Mouse (Mus musculus): ENCODE measurements at regions not wholly inside any gene's neighbourhood (a gene's known extent, or its start where the extent isn't known, plus 50 kb on each side); places are given as distances from the start of the nearest gene placed in this dataset.

DNA sequence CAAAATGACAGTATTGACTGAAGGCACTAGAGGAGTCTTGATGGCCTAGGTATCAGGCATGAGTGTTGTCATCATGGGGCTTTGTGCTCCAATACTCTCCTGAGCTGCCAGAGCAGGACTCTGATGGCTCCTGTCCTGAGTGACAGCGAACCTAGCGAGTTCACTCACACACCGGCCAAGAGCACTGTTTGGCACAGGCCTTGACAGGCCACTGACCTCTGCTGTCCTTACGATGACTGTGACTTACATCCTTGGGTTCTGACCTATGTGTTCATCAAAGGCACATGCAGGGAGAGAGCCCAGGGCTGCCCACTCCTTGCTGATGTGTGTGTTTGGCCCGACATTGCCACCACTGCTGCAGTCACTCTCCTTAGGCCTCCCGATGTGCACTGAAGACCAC lies 163.3 kb downstream of the Gadd45g start:
- no peak overlapping the region for H3K4me3 ChIP-seq (replicated peaks)
- ATAC-seq, result no peak
- no peak overlapping the region for H3K9ac ChIP-seq
- 87% methylated on average over 6 of the region's 6 CpGs for WGBS
- H3K4me1 ChIP-seq (replicated peaks), result 0 out of 2 replicates have a peak, but pooled peaks cover 11% of the 10 kb centered on the region
- H3K9me3 ChIP-seq, result no peaks in the 10 kb centered on the region
- H3K4me2 ChIP-seq (replicated peaks), result no peak overlapping the region
- no peaks in the 10 kb centered on the region for H3K27me3 ChIP-seq (replicated peaks)
- no peaks in the 10 kb centered on the region for H3K36me3 ChIP-seq
- no peak overlapping the region for H3K27ac ChIP-seq

DNA sequence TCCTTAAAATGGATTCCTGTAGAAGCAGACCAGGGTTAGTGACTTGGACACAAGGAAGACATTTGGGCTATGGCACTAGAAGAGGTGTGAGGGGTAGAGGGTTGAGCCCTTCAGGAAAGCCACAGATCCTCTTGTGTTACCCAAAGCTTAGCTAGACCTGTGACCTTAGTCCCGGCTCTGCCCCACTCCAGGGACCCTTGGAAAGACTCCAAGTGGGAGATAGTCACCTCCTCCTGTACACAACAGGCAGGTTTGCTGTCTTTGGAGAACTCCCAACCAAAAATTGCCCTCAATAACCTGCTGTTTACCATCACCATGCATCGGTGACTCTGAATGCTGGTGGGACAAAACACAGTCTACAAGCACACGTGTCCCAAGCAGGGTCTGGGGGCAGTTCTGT lies 164.5 kb downstream of the Gadd45g start:
- Histone ChIP-seq H3K27ac (no peak overlapping the region), H3K9me3 (no peaks in the 10 kb centered on the region), H3K4me2 (replicated peaks) (no peak overlapping the region), H3K27me3 (replicated peaks) (no peaks in the 10 kb centered on the region), H3K9ac (no peak overlapping the region), H3K4me1 (replicated peaks) (peaks cover 21% of the 10 kb centered on the region), H3K36me3 (no peaks in the 10 kb centered on the region), H3K4me3 (replicated peaks) (no peak overlapping the region)
- 77% methylated on average over 3 of the region's 3 CpGs for WGBS
- ATAC-seq, result no peak

DNA sequence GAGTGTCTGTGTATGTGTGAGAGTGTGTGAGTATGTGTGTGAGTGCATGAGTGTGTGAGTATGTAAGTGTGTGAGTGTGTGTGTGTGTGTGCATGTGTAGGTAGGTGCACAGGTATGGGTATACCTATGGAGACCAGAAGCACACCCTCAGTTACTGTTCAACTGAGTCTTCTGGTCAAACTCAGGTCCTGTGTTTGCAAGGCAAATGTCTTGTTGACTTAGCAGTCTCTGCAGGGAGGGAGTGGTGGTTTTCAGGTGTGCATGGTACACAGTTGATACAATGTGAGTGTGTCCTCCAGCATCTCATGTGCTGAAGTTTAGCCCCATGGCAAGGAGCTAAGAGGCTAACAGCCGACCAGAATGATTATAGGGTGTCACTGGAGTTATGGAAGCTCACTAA lies 166.7 kb downstream of the Gadd45g start:
- Histone ChIP-seq H3K4me1 (replicated peaks) (peaks cover 24% of the 10 kb centered on the region), H3K4me2 (replicated peaks) (no peak overlapping the region), H3K27ac (peak overlapping the region; percentile 32; the same call in 1 of the 2 replicates), H3K4me3 (replicated peaks) (no peak overlapping the region), H3K36me3 (no peaks in the 10 kb centered on the region), H3K27me3 (replicated peaks) (no peaks in the 10 kb centered on the region), H3K9ac (no peak overlapping the region), H3K9me3 (no peaks in the 10 kb centered on the region)
- ATAC-seq, result peak; percentile 52; the same call in 1 of the 2 replicates
- 59% methylated on average over 1 of the region's 1 CpGs for WGBS

DNA sequence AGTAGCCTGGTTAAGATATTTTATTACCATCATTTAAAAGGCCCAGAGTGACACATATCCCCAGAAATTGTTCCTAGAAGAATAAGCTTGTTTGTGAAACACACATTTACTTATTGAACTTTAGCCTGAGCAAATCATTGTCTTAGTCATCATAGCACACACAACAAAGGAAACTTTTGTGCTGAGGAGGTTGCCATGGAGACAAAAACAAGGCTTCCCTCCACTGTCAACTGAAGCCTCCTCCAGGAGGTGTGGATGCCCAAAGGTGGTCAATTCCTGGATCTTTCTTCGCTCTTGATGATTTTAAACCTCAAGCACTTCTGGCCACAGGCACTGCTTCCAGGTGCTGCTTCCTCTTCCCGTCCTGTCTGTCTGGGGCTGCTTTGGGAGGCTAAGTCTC lies 167.3 kb downstream of the Gadd45g start:
- no peak overlapping the region for H3K4me2 ChIP-seq (replicated peaks)
- no peak overlapping the region for H3K4me3 ChIP-seq (replicated peaks)
- H3K36me3 ChIP-seq, result no peaks in the 10 kb centered on the region
- H3K27ac ChIP-seq, result no peak overlapping the region
- H3K9ac ChIP-seq, result no peak overlapping the region
- peaks cover 21% of the 10 kb centered on the region for H3K4me1 ChIP-seq (replicated peaks)
- H3K27me3 ChIP-seq (replicated peaks), result no peaks in the 10 kb centered on the region
- 74% methylated on average over 2 of the region's 2 CpGs for WGBS
- no peaks in the 10 kb centered on the region for H3K9me3 ChIP-seq
- ATAC-seq, result peak; percentile 27; the same call in 1 of the 2 replicates

DNA sequence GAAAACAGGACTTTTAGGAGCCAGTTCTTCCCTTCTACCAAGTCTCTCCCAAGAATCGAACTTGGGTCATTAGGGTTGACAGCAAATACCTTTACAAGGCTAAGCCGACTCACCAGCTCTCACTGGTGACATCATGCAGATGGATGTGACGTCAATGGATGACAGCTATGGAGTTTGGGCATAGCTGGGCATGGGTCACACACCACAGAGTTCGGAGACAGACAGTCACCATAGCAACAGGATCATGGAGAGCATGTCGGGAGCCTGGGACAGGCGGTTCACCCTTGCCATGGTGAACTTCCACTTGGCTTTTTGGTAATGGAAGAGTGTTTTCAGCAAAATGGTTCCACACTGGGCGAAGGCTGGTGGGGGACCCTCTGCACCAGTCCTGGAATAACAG lies 168.1 kb downstream of the Gadd45g start:
- 79% methylated on average over 7 of the region's 7 CpGs for WGBS
- Histone ChIP-seq H3K36me3 (no peaks in the 10 kb centered on the region), H3K4me3 (replicated peaks) (no peak overlapping the region), H3K4me2 (replicated peaks) (no peak overlapping the region), H3K9ac (no peak overlapping the region), H3K27ac (no peak overlapping the region), H3K4me1 (replicated peaks) (peaks cover 21% of the 10 kb centered on the region), H3K9me3 (no peaks in the 10 kb centered on the region), H3K27me3 (replicated peaks) (no peaks in the 10 kb centered on the region)
- ATAC-seq, result no peak

DNA sequence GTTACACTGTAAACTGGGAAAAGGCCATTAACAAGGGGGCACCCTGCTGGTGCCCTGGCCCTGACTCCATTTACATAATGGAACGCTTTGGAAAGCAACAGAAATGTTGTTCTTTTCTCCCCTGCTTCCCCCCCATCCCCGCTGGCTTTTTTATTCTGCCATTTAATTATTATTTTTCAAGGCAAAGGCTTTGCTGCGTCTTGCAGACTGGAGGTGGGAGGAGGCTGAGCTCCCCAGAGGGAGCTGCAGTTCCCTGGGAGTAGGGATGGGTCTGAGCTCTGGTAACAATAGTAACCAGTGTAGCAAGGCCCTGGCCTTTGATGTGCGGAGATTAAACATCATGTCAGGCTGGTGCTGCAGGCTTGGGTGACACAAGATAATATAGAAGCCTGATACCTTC lies 168.6 kb downstream of the Gadd45g start:
- H3K27ac ChIP-seq, result no peak overlapping the region
- no peak for ATAC-seq
- peaks cover 21% of the 10 kb centered on the region for H3K4me1 ChIP-seq (replicated peaks)
- no peaks in the 10 kb centered on the region for H3K27me3 ChIP-seq (replicated peaks)
- 27% methylated on average over 4 of the region's 4 CpGs for WGBS
- H3K4me3 ChIP-seq (replicated peaks), result no peak overlapping the region
- H3K4me2 ChIP-seq (replicated peaks), result no peak overlapping the region
- H3K9me3 ChIP-seq, result no peaks in the 10 kb centered on the region
- H3K36me3 ChIP-seq, result no peaks in the 10 kb centered on the region
- H3K9ac ChIP-seq, result no peak overlapping the region

DNA sequence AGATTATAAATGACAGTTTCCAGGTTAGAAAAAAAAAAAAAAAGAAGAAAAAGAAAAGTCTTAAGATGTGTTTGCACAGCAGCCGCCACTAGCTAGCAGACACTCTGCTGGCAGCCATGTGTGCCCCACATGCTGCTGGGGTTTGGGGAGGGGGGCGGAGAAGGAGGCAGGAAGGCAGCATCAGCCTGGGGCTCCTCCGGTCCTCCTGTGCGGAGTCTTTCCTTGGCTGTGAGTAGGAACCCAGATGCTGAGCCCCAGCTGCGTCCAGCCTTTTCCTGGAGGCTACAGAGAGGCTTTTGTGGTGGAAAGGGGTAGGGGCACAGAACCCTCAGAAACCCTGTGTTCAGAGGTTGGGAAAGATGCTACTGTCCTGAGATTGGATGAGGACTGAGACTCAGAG lies 169.0 kb downstream of the Gadd45g start:
- WGBS, result 27% methylated on average over 5 of the region's 5 CpGs
- H3K9ac ChIP-seq, result no peak overlapping the region
- no peaks in the 10 kb centered on the region for H3K36me3 ChIP-seq
- H3K9me3 ChIP-seq, result no peaks in the 10 kb centered on the region
- H3K4me2 ChIP-seq (replicated peaks), result no peak overlapping the region
- peaks cover 21% of the 10 kb centered on the region for H3K4me1 ChIP-seq (replicated peaks)
- H3K27ac ChIP-seq, result no peak overlapping the region
- no peak overlapping the region for H3K4me3 ChIP-seq (replicated peaks)
- no peaks in the 10 kb centered on the region for H3K27me3 ChIP-seq (replicated peaks)
- ATAC-seq, result no peak

DNA sequence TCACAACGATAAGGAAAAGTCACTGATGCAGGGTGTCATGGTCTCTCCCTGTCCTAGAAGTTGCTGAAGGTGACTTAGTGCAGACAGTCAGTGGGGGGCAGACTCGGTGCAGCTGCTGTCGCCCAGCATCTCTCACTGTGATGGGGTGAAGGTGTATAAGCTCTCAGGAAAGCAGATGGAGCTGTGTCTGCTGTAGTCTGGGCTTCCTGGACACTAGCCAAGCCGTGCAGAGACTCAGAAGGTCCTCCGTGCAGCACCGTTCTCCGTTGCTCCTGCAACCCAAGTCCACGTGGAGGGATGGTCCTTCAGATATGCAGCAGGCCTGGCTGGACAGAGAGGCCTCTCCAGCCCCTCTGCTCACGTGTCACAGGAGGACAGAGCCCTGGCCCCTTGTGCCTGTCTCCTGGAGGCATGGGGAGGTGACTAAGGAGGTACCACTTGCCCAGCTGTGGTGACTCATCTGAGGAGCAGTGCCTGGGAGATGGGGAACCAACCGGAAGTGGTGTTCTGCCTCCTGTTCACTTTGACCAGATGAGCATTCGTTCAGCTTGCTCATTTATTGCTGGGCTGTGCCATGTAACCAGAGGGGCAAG lies 171.2 kb downstream of the Gadd45g start:
- Histone ChIP-seq H3K4me2 (replicated peaks) (no peak overlapping the region), H3K4me3 (replicated peaks) (no peak overlapping the region), H3K27me3 (replicated peaks) (no peaks in the 10 kb centered on the region), H3K27ac (no peak overlapping the region), H3K4me1 (replicated peaks) (peaks cover 21% of the 10 kb centered on the region), H3K9me3 (no peaks in the 10 kb centered on the region), H3K36me3 (no peaks in the 10 kb centered on the region), H3K9ac (no peak overlapping the region)
- whole genome bisulfite sequencing, result 60% methylated on average over 11 of the region's 11 CpGs
- ATAC-seq, result no peak

DNA sequence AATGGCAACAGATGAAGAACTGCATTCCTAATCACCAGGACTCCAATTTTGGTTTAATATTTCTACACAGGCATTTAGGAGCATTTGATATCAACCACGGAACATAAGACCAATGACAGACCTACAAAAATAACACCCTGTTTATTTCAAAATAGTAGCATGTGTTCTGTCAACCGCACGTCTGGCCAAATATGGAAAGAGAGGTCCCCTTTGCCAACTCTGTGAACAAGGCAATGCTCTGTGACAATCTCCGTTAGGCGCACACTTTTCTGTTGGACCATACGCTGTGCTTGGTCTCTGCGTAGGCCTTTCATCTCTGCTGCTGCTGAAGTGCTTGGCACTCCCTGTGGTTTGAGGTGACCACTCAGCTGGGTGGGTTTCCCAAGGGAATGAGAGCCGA lies 173.2 kb downstream of the Gadd45g start:
- no peaks in the 10 kb centered on the region for H3K9me3 ChIP-seq
- H3K36me3 ChIP-seq, result no peaks in the 10 kb centered on the region
- H3K4me2 ChIP-seq (replicated peaks), result no peak overlapping the region
- no peaks in the 10 kb centered on the region for H3K27me3 ChIP-seq (replicated peaks)
- H3K4me3 ChIP-seq (replicated peaks), result no peak overlapping the region
- H3K9ac ChIP-seq, result no peak overlapping the region
- peaks cover 22% of the 10 kb centered on the region for H3K4me1 ChIP-seq (replicated peaks)
- no peak for ATAC-seq
- H3K27ac ChIP-seq, result no peak overlapping the region
- WGBS, result 93% methylated on average over 8 of the region's 8 CpGs

DNA sequence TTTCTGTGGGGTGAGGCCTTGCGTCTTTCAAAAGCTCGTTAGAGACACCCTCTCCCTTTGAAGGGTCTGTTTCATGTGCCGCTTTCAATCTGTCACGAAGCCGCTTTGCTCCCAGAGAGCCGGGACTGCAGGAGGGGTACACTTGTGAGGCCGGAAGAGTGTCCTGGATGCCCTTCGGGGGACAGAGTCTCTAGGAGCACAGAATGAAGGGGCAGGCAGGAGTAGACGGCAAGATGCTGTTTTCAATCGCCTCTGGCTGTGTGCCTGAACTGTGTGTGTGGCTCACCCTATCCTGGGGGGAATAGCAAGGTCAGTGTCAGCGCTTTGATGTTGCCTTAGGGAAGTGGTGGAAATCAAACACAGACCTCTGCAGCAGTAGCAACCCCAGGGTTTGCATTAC lies 174.7 kb downstream of the Gadd45g start:
- Histone ChIP-seq H3K27me3 (replicated peaks) (no peaks in the 10 kb centered on the region), H3K9me3 (no peaks in the 10 kb centered on the region), H3K4me1 (replicated peaks) (peaks cover 25% of the 10 kb centered on the region), H3K9ac (no peak overlapping the region), H3K36me3 (no peaks in the 10 kb centered on the region), H3K4me3 (replicated peaks) (no peak overlapping the region), H3K4me2 (replicated peaks) (no peak overlapping the region), H3K27ac (no peak overlapping the region)
- WGBS, result 57% methylated on average over 11 of the region's 11 CpGs
- no peak for ATAC-seq

DNA sequence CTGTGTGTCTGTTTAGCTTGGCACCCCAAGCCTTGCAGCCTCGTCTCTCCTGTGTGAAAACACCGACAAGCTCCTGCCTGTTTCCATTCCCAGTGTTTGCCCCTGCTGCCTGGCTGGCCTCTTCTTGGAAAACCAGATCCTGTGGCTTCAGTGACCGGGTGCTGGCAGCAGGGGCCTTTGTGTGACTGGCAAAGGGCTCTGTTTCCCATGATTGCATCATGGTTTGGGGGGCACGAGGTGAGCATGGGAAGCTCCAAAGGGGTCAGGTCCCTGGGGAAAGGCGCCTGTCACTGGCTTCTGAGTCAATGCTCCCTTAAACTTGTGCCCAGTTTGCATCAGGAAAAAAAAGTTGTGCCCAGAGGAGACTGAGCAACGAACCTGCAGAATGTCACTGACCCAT lies 175.3 kb downstream of the Gadd45g start:
- WGBS, result 52% methylated on average over 6 of the region's 6 CpGs
- H3K27ac ChIP-seq, result no peak overlapping the region

DNA sequence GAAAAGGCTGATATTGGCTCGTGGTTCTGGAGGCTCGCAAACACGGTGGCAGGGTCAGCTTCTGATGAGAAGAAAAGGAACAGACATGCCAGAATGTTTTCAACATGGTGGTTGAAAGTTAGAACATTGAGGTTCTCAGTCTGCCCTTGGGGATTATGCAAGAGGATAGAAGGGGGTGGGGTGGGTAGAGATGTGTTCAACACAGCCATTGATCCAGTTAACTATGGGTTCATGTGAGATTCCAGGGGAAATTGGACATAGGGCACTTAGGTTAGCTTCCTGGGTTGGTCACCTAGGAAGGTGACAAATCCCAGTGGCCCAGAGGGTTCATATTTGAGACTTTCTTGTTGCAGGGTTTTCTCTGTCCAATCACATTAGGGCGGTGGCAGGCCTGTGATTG lies 176.1 kb downstream of the Gadd45g start:
- H3K4me2 ChIP-seq (replicated peaks), result no peak overlapping the region
- no peak overlapping the region for H3K9ac ChIP-seq
- H3K4me1 ChIP-seq (replicated peaks), result peaks cover 26% of the 10 kb centered on the region
- H3K27me3 ChIP-seq (replicated peaks), result no peaks in the 10 kb centered on the region
- no peak for ATAC-seq
- no peaks in the 10 kb centered on the region for H3K36me3 ChIP-seq
- 85% methylated on average over 4 of the region's 4 CpGs for WGBS
- no peak overlapping the region for H3K4me3 ChIP-seq (replicated peaks)
- no peak overlapping the region for H3K27ac ChIP-seq
- H3K9me3 ChIP-seq, result no peaks in the 10 kb centered on the region

More for the DNA sequence above, 175.3 kb downstream of the Gadd45g start:
- Histone ChIP-seq H3K36me3 (no peaks in the 10 kb centered on the region), H3K4me1 (replicated peaks) (peaks cover 27% of the 10 kb centered on the region), H3K4me3 (replicated peaks) (no peak overlapping the region), H3K4me2 (replicated peaks) (no peak overlapping the region), H3K9me3 (no peaks in the 10 kb centered on the region), H3K27me3 (replicated peaks) (no peaks in the 10 kb centered on the region), H3K9ac (no peak overlapping the region)
- ATAC-seq, result no peak

DNA sequence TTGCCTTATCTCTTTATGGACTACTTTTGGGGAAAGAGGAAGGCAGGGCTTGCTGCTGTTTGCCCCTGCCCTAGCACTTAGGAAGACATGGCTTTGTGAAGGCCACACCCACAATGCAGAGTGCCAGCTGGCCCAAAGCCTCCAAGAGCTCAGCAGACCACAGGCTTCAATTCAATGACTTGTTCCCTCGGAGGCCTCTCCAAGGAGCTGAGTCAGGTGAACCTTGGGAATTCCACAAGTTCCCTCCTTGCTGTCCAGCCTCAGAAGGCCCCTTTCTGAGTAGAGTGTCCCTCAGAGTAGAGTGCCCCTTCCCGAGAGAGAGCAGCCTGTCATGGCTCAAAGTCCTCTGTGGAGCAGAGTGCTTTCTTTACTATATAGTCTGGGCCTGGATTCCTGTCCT lies 177.9 kb downstream of the Gadd45g start:
- Histone ChIP-seq H3K9ac (no peak overlapping the region), H3K27me3 (replicated peaks) (no peaks in the 10 kb centered on the region), H3K4me1 (replicated peaks) (peaks cover 22% of the 10 kb centered on the region), H3K27ac (peak overlapping the region; percentile 57), H3K9me3 (no peaks in the 10 kb centered on the region), H3K36me3 (no peaks in the 10 kb centered on the region), H3K4me2 (replicated peaks) (peak overlapping the region; percentile 12; the same call in 1 of the 2 replicates), H3K4me3 (replicated peaks) (no peak overlapping the region)
- ATAC-seq, result peak; percentile 65
- WGBS, result 24% methylated on average over 2 of the region's 2 CpGs

Data from intestine, embryonic 15.5 days (tissue).